Comparison of ENCODE assay signal across 28 mouse cellular contexts in genomic region chr12:116709535-116709934, GRCm38 (mm10).
DNase-seq lines count a peak whose midpoint lies in the region; ATAC-seq and TF ChIP-seq lines count a peak whose summit lies in the region.
"Had no signal": no experiment of that assay in that cellular context is flagged by ENCODE, and none has a peak within 500 bp of the region (broad histone marks: within the 10 kb centered on the region; RNA-seq: fewer than 3 reads in every experiment).

No protein-coding gene starts in this region.

- no peak for TF ChIP-seq POLR2A in brain, embryonic 14.5 days (IDR thresholded peaks at IDR 0.05; ENCODE audit: borderline replicate concordance, extremely low read depth, insufficient read depth, insufficient read length, poor library complexity, severe bottlenecking)

- no peak; the same call in 1 of the 2 replicates for ATAC-seq in forebrain, embryonic 15.5 days (replicated peaks)
- ATAC-seq in forebrain, embryonic 11.5 days (replicated peaks; ENCODE audit: low FRiP score) = no peak
- ATAC-seq in hindbrain, postnatal 0 days = peak; percentile 54; the same call in 1 of the 2 replicates
- no peak for ATAC-seq in hindbrain, embryonic 12.5 days (ENCODE audit: low FRiP score)
- peak; percentile 43; the same call in 1 of the 2 replicates for ATAC-seq in midbrain, embryonic 15.5 days (replicated peaks)
- ATAC-seq: liver, embryonic 12.5 days; liver, postnatal 0 days; Patski had no signal

- WGBS in forebrain, embryonic 15.5 days = 72% methylated on average over 5 of the region's 5 CpGs
- 86% methylated on average over 5 of the region's 5 CpGs for WGBS in forebrain, embryonic 11.5 days
- 60% methylated on average over 5 of the region's 5 CpGs for WGBS in hindbrain, postnatal 0 days
- 72% methylated on average over 5 of the region's 5 CpGs for WGBS in hindbrain, embryonic 12.5 days
- WGBS in midbrain, embryonic 15.5 days = 67% methylated on average over 5 of the region's 5 CpGs

- no peak for TF ChIP-seq CTCF in hindbrain, postnatal 0 days (IDR thresholded peaks at IDR 0.05; ENCODE audit: low read depth)
- TF ChIP-seq CTCF in brain, embryonic 14.5 days (IDR thresholded peaks at IDR 0.05; ENCODE audit: borderline replicate concordance, extremely low read depth, insufficient read depth, insufficient read length) = no peak

- H3K27ac ChIP-seq in forebrain, embryonic 15.5 days (replicated peaks) = 0 out of 2 replicates have a peak overlapping the region, but pooled peaks have one; percentile 55
- no peak overlapping the region for H3K27ac ChIP-seq in forebrain, embryonic 11.5 days (ENCODE audit: low read depth, low read length)
- no peak overlapping the region; the same call in 1 of the 2 replicates for H3K27ac ChIP-seq in hindbrain, postnatal 0 days
- H3K27ac ChIP-seq in hindbrain, embryonic 12.5 days = no peak overlapping the region
- H3K27ac ChIP-seq in midbrain, embryonic 15.5 days = peak overlapping the region; percentile 65
- H3K27ac ChIP-seq: embryonic facial prominence, embryonic 10.5 days; embryonic facial prominence, embryonic 15.5 days; liver, embryonic 12.5 days had no signal

- DNase-seq in forebrain, embryonic 11.5 days (ENCODE audit: low spot score) = no peak
- peak; percentile 51 for DNase-seq in hindbrain, postnatal 0 days (ENCODE audit: low spot score)
- DNase-seq in brain, embryonic 14.5 days (ENCODE audit: low read depth) = peak; percentile 51
- no peak for DNase-seq in urinary bladder, postnatal 36 days (ENCODE audit: low spot score in 2 of 2)
- no peak for DNase-seq in adrenal gland, adult (ENCODE audit: inconsistent age in 2 of 2, low spot score in 1 of 2)
- DNase-seq: adrenal gland, postnatal 14 days; cerebellum, adult 2 months; cerebellum, postnatal 14 days; gastrocnemius, postnatal 25 days; heart, adult 18-20 months; heart, postnatal 4 days; kidney, adult 2 months; kidney, postnatal 36 days; left cerebral cortex, postnatal 4 days; liver, postnatal 0 days; lung, postnatal 36 days; right cerebral cortex, postnatal 25 days; spleen, adult 18-20 months; thymus, adult 18-20 months; thymus, postnatal 36 days had no signal

- H3K36me3 ChIP-seq in forebrain, embryonic 15.5 days = no peaks in the 10 kb centered on the region
- no peaks in the 10 kb centered on the region for H3K36me3 ChIP-seq in forebrain, embryonic 11.5 days (ENCODE audit: control insufficient read depth, insufficient read depth, low read length)
- H3K36me3 ChIP-seq in hindbrain, postnatal 0 days (ENCODE audit: insufficient read depth, low read length) = no peaks in the 10 kb centered on the region
- no peaks in the 10 kb centered on the region for H3K36me3 ChIP-seq in hindbrain, embryonic 12.5 days
- H3K36me3 ChIP-seq in midbrain, embryonic 15.5 days (replicated peaks) = no peaks in the 10 kb centered on the region
- H3K36me3 ChIP-seq: embryonic facial prominence, embryonic 10.5 days; embryonic facial prominence, embryonic 15.5 days; heart, embryonic 12.5 days; liver, embryonic 12.5 days had no signal

- H3K9ac ChIP-seq in forebrain, embryonic 15.5 days (replicated peaks) = no peak overlapping the region
- H3K9ac ChIP-seq in forebrain, embryonic 11.5 days (ENCODE audit: low read length) = no peak overlapping the region
- no peak overlapping the region for H3K9ac ChIP-seq in hindbrain, postnatal 0 days (replicated peaks; ENCODE audit: low read length)
- H3K9ac ChIP-seq in hindbrain, embryonic 12.5 days = no peak overlapping the region
- H3K9ac ChIP-seq in midbrain, embryonic 15.5 days = no peak overlapping the region
- H3K9ac ChIP-seq: embryonic facial prominence, embryonic 15.5 days; heart, embryonic 12.5 days; liver, embryonic 12.5 days; liver, postnatal 0 days had no signal

- H3K9me3 ChIP-seq in forebrain, embryonic 15.5 days = no peaks in the 10 kb centered on the region
- no peaks in the 10 kb centered on the region for H3K9me3 ChIP-seq in forebrain, embryonic 11.5 days (ENCODE audit: control insufficient read depth, low read length)
- no peaks in the 10 kb centered on the region for H3K9me3 ChIP-seq in hindbrain, postnatal 0 days (ENCODE audit: low read length)
- H3K9me3 ChIP-seq in hindbrain, embryonic 12.5 days (replicated peaks) = no peaks in the 10 kb centered on the region
- H3K9me3 ChIP-seq in midbrain, embryonic 15.5 days = no peaks in the 10 kb centered on the region
- H3K9me3 ChIP-seq: embryonic facial prominence, embryonic 10.5 days; embryonic facial prominence, embryonic 15.5 days; heart, embryonic 12.5 days; liver, embryonic 12.5 days had no signal

- H3K27me3 ChIP-seq in forebrain, embryonic 15.5 days = no peaks in the 10 kb centered on the region
- no peaks in the 10 kb centered on the region for H3K27me3 ChIP-seq in forebrain, embryonic 11.5 days (ENCODE audit: control insufficient read depth, insufficient read depth, low read length)
- H3K27me3 ChIP-seq in hindbrain, postnatal 0 days (ENCODE audit: insufficient read depth, low read length) = no peaks in the 10 kb centered on the region
- no peaks in the 10 kb centered on the region; the same call in 1 of the 2 replicates for H3K27me3 ChIP-seq in hindbrain, embryonic 12.5 days
- no peaks in the 10 kb centered on the region for H3K27me3 ChIP-seq in midbrain, embryonic 15.5 days (replicated peaks)
- H3K27me3 ChIP-seq: embryonic facial prominence, embryonic 15.5 days; heart, embryonic 12.5 days; liver, embryonic 12.5 days; Patski had no signal

- H3K4me3 ChIP-seq in forebrain, embryonic 15.5 days = no peak overlapping the region
- no peak overlapping the region for H3K4me3 ChIP-seq in forebrain, embryonic 11.5 days (ENCODE audit: low read depth, low read length)
- no peak overlapping the region for H3K4me3 ChIP-seq in hindbrain, postnatal 0 days (ENCODE audit: low read length)
- H3K4me3 ChIP-seq in hindbrain, embryonic 12.5 days = no peak overlapping the region
- no peak overlapping the region for H3K4me3 ChIP-seq in midbrain, embryonic 15.5 days
- H3K4me3 ChIP-seq: embryonic facial prominence, embryonic 10.5 days; embryonic facial prominence, embryonic 15.5 days; heart, embryonic 12.5 days; liver, embryonic 12.5 days had no signal

- no peak overlapping the region for H3K4me2 ChIP-seq in forebrain, embryonic 15.5 days (replicated peaks)
- H3K4me2 ChIP-seq in forebrain, embryonic 11.5 days (ENCODE audit: low read depth, low read length, severe bottlenecking) = no peak overlapping the region
- no peak overlapping the region for H3K4me2 ChIP-seq in hindbrain, postnatal 0 days (ENCODE audit: low read depth, low read length)
- no peak overlapping the region for H3K4me2 ChIP-seq in hindbrain, embryonic 12.5 days (replicated peaks)
- no peak overlapping the region for H3K4me2 ChIP-seq in midbrain, embryonic 15.5 days
- H3K4me2 ChIP-seq: embryonic facial prominence, embryonic 15.5 days; heart, embryonic 12.5 days; liver, embryonic 12.5 days had no signal

- H3K4me1 ChIP-seq in forebrain, embryonic 15.5 days = no peaks in the 10 kb centered on the region
- no peaks in the 10 kb centered on the region for H3K4me1 ChIP-seq in forebrain, embryonic 11.5 days (replicated peaks; ENCODE audit: control insufficient read depth, insufficient read depth, low read length)
- 0 out of 2 replicates have a peak, but pooled peaks cover 4% of the 10 kb centered on the region for H3K4me1 ChIP-seq in hindbrain, postnatal 0 days (ENCODE audit: insufficient read depth, low read length)
- H3K4me1 ChIP-seq in hindbrain, embryonic 12.5 days = no peaks in the 10 kb centered on the region; the same call in 1 of the 2 replicates
- H3K4me1 ChIP-seq in midbrain, embryonic 15.5 days = peaks cover 15% of the 10 kb centered on the region; the same call in 1 of the 2 replicates
- H3K4me1 ChIP-seq: embryonic facial prominence, embryonic 10.5 days; embryonic facial prominence, embryonic 15.5 days; heart, embryonic 12.5 days; liver, embryonic 12.5 days had no signal

Comparison
In these comparisons a context has a peak if more than half of its experiments do, and no peak if none do; other contexts are left out.
1. ATAC-seq: peak in hindbrain, postnatal 0 days (single experiment) and midbrain, embryonic 15.5 days (single experiment); none in forebrain, embryonic 15.5 days (single experiment), forebrain, embryonic 11.5 days (single experiment) and hindbrain, embryonic 12.5 days (single experiment).
2. H3K27ac ChIP-seq: peak in forebrain, embryonic 15.5 days (single experiment) and midbrain, embryonic 15.5 days (single experiment); none in forebrain, embryonic 11.5 days (single experiment), hindbrain, postnatal 0 days (single experiment) and hindbrain, embryonic 12.5 days (single experiment).
3. DNase-seq: peak in hindbrain, postnatal 0 days (single experiment) and brain, embryonic 14.5 days (single experiment); none in forebrain, embryonic 11.5 days (single experiment), urinary bladder, postnatal 36 days (0 of 2) and adrenal gland, adult (0 of 2).